Mouse (Mus musculus) gastrocnemius, adult 18-20 months (tissue): ENCODE measurements around the gene Wnt10b. TPM values are rescaled to one million over a fixed set of nuclear protein-coding genes. Genes with fewer than 3 reads are reported as not detected.

Source experiments
- DNase-seq: peaks from one replicate; pipeline ENCODE4 v3.0.0; 2021; ENCODE audit warnings: low spot score
- total RNA-seq, 2 experiments: library from RNA; stranded (reverse); gene quantifications; 2 replicates each; pipeline ENCODE4 v1.2.3; 2021

The Wnt10b gene
- total RNA-seq, 2 experiments from 2014 or later = 0.57 to 1.4 TPM

- DNase-seq = no peak
Measured at GRCm38 (mm10) chr15:98797835-98798492, 20.0 kb upstream of the Wnt10b start.

DNA sequence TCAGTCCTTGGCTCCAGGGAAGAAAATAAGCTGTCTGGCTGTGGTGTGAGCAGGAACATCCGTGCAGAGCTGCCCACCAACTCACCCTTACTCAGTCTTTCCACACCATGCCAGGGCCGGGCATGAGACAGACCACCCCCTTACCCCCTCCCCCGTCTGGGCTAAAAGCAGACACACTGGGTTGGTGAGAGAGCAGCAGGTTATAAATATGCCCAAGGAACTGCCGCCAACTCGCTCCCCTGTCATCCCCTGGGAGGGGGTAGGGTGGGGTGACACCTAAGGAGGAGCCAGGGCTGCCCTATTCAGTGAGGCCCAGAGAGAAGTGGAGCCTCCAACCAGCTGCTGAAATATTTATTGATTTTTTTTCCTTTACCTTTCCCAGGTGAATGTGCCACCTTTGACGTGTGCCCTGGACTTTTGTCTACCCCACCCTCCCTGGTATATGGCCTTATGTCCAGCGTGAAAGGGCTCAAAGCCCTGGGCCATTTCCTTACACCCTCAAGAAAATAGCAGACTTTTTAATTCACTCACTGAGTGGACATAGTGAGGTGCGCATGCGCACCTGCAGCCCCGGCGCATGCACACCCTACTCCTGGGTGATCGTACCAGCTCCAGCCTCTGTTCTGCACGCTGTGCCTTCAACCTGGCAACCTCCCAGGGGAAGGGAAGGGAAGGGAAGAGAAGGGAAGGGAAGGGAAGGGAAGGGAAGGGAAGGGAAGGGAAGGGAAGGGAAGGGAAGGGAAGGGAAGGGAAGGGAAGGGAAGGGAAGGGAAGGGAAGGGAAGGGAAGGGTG lies 19.0 kb upstream of the Wnt10b start:
- DNase-seq = no peak

DNA sequence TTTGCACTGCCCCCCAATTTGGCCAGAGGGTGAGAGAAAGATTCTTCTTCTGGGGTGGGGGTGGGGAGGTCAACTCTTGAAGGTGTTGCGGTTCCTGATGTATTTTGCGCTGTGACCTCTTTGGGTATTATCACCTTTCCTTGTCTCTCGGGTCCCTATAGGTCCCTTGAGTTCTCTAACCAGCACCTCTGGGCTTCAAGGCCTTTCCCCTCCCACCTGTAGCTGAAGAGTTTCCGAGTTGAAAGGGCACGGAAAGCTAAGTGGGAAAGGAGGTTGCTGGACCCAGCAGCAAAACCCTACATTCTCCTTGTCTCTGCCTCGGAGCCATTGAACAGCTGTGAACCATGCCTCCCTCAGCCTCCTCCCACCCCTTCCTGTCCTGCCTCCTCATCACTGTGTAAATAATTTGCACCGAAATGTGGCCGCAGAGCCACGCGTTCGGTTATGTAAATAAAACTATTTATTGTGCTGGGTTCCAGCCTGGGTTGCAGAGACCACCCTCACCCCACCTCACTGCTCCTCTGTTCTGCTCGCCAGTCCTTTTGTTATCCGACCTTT lies 15.3 kb upstream of the Wnt10b start:
- DNase-seq = no peak

GRCm38 (mm10) chr15:98792233-98793020 lies 14.5 kb upstream of the Wnt10b start:
- no peak for DNase-seq

- no peak for DNase-seq
Measured at GRCm38 (mm10) chr15:98791771-98792170, 13.8 kb upstream of the Wnt10b start.

DNA sequence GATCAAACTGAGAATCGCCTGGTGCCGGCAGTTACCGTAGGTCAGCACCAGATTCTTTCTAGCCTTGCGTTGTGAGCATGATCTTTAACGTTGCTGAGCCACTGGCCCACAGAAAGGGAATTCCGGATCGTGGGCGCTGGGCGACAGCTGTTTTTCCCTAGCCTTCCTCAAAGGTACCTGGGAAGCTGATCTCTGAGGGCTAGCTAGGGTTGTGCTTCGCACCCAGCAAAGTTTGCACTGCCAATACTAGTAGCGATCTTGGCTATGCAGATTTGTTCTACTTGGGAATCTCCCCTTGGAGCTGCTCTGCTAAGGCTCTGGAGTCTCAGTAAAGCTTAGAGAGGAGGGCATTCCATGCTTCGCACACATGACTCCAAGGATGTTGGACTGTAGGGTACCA lies 13.3 kb upstream of the Wnt10b start:
- DNase-seq = no peak

GRCm38 (mm10) chr15:98790761-98791160 lies 12.8 kb upstream of the Wnt10b start:
- DNase-seq = no peak

GRCm38 (mm10) chr15:98789661-98790535 lies 11.9 kb upstream of the Wnt10b start, which contains the start of gene Wnt1:
Wnt1 (plus strand) TSS chr15:98789857.
- no peak for DNase-seq

DNA sequence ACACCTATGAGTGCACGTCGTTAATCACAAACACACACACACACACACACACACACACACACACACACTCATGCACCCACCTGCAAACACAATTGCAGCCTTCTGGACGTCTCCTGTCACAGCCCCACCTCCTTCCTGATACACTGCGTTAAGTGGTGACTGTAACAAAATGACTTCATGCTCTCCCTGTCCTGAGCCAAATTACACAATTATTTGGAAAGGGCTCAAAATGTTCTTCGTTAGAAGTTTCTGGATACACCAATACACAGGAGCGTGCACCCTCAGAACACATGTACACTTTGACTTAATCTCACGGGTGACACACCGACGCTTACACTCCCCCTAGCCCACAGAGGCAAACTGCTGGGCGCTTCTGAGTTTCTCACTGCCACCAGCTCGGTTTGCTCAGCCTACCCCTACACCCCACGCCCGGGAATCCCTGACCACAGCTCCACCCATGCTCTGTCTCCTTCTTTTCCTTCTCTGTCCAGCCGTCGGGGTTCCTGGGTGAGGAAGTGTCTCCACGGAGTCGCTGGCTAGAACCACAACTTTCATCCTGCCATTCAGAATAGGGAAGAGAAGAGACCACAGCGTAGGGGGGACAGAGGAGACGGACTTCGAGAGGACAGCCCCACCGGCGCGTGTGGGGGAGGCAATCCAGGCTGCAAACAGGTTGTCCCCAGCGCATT lies 11.2 kb upstream of the Wnt10b start:
- no peak for DNase-seq

- no peak for DNase-seq
Measured at GRCm38 (mm10) chr15:98787930-98788329, 10.0 kb upstream of the Wnt10b start.

DNA sequence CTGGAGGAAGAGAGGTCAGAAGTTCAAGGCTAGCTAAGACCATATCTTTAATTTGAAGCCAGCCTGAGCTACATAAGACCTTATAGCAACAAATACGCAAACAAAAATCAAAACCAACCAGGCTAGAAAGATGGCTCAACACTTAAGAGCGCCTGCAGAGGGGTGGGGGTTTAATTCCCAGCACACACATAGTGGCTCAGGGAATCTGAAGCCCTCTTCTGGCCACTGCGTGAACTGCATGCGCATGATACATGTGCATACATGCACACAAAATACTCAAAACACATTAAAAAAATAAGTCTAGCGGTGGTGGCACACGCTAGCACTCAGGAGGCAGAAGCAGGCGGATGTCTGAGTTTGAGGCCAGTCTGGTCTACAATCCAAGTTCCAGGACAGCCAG lies 7.8 kb upstream of the Wnt10b start:
- no peak for DNase-seq

DNA sequence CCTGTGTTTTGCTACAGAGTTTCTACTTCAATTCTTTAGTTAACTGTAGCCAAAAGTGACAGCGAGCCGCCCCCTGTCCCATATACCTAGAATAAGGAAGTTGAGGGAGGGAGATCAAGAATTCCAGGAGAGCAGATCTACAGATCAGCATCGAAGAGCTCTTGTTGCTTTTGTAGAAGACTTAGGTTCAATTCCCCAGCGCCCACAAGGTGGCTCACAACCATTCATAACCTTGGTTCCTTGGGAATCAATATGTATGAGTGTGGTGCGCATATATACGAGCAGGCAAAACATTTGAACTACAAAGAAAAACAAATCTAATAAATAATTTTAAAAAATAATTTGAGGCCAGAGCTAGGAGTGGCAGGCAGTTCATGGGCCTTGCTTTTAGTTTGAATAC lies 3.2 kb upstream of the Wnt10b start:
- no peak for DNase-seq

DNA sequence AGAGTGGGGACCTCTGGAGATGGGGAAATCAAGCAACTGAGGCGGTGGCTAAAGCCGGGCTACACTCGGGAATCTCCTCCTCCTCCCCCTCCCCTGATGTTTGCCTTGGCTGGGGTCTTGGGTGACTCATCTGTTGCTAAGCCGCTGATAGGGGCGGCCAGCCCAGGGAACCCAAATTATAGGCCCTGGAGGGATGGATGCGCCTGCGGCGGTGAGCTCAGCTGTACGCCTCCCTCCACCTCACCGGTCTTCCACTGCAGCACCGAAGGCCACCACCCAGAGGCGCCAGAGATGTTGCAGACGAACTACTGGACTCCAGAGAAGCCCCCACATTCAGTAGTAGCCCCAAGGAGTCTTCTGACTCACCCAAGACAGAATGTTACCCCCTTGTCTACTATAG lies 2.6 kb upstream of the Wnt10b start:
- peak; percentile 65 for DNase-seq

GRCm38 (mm10) chr15:98780075-98780474 lies 2.1 kb upstream of the Wnt10b start:
- peak; percentile 55 for DNase-seq

- DNase-seq = no peak
Measured at GRCm38 (mm10) chr15:98778806-98779205, 856 bp upstream of the Wnt10b start.

- no peak for DNase-seq
Measured at GRCm38 (mm10) chr15:98778191-98778770, 331 bp upstream of the Wnt10b start.

GRCm38 (mm10) chr15:98777005-98777616 lies 839 bp downstream of the Wnt10b start:
- no peak for DNase-seq

DNA sequence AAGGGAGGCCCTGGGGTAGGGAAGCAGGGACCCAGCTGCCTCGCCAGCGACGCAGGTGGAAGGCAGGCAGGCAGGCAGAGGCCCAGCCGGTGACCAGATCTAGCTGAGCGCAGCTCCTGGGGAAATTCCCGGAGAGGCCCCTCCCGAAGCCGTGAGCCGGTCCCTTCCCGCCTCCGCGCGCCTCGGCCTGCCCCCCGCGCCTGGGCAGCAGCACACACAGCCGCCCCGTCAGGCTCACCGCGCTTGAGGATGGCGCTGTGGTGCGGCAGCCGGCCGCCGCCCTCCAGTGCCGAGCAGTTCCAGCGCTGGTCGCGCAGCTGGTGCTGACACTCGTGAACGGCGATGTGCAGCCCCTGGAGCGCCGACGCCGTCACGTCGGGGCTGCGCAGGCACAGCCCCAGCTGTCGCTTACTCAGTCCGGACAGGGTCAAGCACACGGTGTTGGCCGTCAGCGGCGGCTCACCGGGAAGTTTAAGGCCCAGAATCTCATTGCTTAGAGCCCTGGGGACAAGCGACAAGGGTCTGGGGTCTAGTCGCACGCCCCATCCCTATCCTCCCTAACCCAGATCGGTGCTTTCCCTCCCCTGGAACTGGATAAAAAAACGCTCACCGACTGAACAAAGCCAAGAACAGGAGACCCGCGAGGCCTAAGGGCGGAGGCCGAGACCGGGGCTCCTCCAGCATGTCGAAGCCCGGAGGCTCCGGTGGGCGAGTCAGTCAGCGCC lies 1.5 kb downstream of the Wnt10b start:
- no peak for DNase-seq

- no peak for DNase-seq
Measured at GRCm38 (mm10) chr15:98775533-98775932, 2.4 kb downstream of the Wnt10b start.
